ENCODE assay signal across 16 mouse cellular contexts in genomic region chr11:106706212-106706611, GRCm38 (mm10). TPM values are rescaled to one million over a fixed set of nuclear protein-coding genes. Genes with fewer than 3 reads are reported as not detected.
"Had no signal": no experiment of that assay in that cellular context is flagged by ENCODE, and none has a peak within 500 bp of the region (broad histone marks: within the 10 kb centered on the region; RNA-seq: fewer than 3 reads in every experiment).

No protein-coding gene starts in this region.

- H3K9me3 ChIP-seq: kidney, embryonic 15.5 days; limb, embryonic 12.5 days; midbrain, embryonic 10.5 days; neural tube, embryonic 12.5 days had no signal

- H3K9ac ChIP-seq: kidney, embryonic 15.5 days; limb, embryonic 12.5 days; liver, embryonic 14.5 days; neural tube, embryonic 12.5 days had no signal

- H3K27me3 ChIP-seq: kidney, embryonic 15.5 days; limb, embryonic 12.5 days; neural tube, embryonic 12.5 days had no signal

- DNase-seq: kidney, adult 2 months; kidney, postnatal 14 days; layer of hippocampus, postnatal 36 days; lung, adult 18-20 months; midbrain, embryonic 14.5 days; right cerebral cortex, postnatal 4 days; spleen, adult 18-20 months; thymus, adult 18-20 months; thymus, postnatal 25 days had no signal

- H3K27ac ChIP-seq: kidney, embryonic 15.5 days; limb, embryonic 12.5 days; liver, embryonic 14.5 days; midbrain, embryonic 10.5 days; neural tube, embryonic 12.5 days had no signal

- H3K4me3 ChIP-seq: kidney, embryonic 15.5 days; limb, embryonic 12.5 days; midbrain, embryonic 10.5 days; myocyte; neural tube, embryonic 12.5 days had no signal

- H3K36me3 ChIP-seq: kidney, embryonic 15.5 days; limb, embryonic 12.5 days; midbrain, embryonic 10.5 days; neural tube, embryonic 12.5 days had no signal

RNA-seq across cellular contexts. Expression of gene Milr1, which starts 44.8 kb away (rescaled TPM):
- total RNA-seq: layer of hippocampus, postnatal 36 days; left cerebral cortex, postnatal 25 days had no signal
